Mouse (Mus musculus) heart, embryonic 11.5 days (tissue): ENCODE measurements at regions not wholly inside any gene's neighbourhood (a gene's known extent, or its start where the extent isn't known, plus 50 kb on each side); places are given as distances from the start of the nearest gene placed in this dataset.

ENCODE experiments used
- ATAC-seq: fragments of 200-750 bp; cut with Nextera tagmentation; replicated peaks from 2 replicates; pipeline ENCODE4 v1.8.0; 2017; ENCODE audit warnings: moderate library complexity; ENCODE audit not compliant: insufficient number of reproducible peaks, low FRiP score, low TSS enrichment
- H3K27ac ChIP-seq: fragments of 300-500 bp; sonication (generic); 2 replicates; pipeline ENCODE4 v1.5.1; 2014; ENCODE audit warnings: mild to moderate bottlenecking, low read depth, low read length
- H3K27me3 ChIP-seq: fragments of 300-500 bp; sonication (generic); 2 replicates; pipeline ENCODE4 v1.6.1; 2014; ENCODE audit warnings: mild to moderate bottlenecking, low read length, mixed read lengths; ENCODE audit not compliant: control insufficient read depth, insufficient read depth
- H3K36me3 ChIP-seq: fragments of 300-500 bp; sonication (generic); 2 replicates; pipeline ENCODE4 v1.6.1; 2014; ENCODE audit warnings: mild to moderate bottlenecking, low read length, moderate library complexity, mixed read lengths; ENCODE audit not compliant: control insufficient read depth, insufficient read depth
- H3K4me1 ChIP-seq: fragments of 300-500 bp; sonication (generic); 2 replicates; pipeline ENCODE4 v1.6.1; 2014; ENCODE audit warnings: low read length; ENCODE audit not compliant: control insufficient read depth, insufficient read depth
- H3K4me2 ChIP-seq: fragments of 300-500 bp; sonication (generic); 2 replicates; pipeline ENCODE4 v1.6.1; 2014; ENCODE audit warnings: mild to moderate bottlenecking, moderate library complexity
- H3K4me3 ChIP-seq: fragments of 300-500 bp; sonication (generic); 2 replicates; pipeline ENCODE4 v1.5.1; 2014; ENCODE audit warnings: low read depth, low read length
- H3K9ac ChIP-seq: fragments of 300-500 bp; sonication (generic); 2 replicates; pipeline ENCODE4 v1.6.1; 2014; ENCODE audit warnings: mild to moderate bottlenecking, low read depth, low read length, moderate library complexity
- H3K9me3 ChIP-seq: fragments of 300-500 bp; sonication (generic); replicated peaks from 2 replicates; pipeline ENCODE4 v1.6.1; 2016; ENCODE audit warnings: low read length; ENCODE audit not compliant: control insufficient read depth
- WGBS: fragments of 180-500 bp; shearing (Covaris S2); extraction: QIAGEN DNeasy Blood & Tissue Kit; methylation state at CpG from one replicate; pipeline ENCODE4 v1.1.7; 2014; ENCODE audit not compliant: insufficient replicate concordance; 5-methylcytosine and 5-hydroxymethylcytosine counted together

- Histone ChIP-seq H3K27ac (no peak overlapping the region), H3K36me3 (no peaks in the 10 kb centered on the region), H3K4me2 (peak overlapping the region; percentile 29), H3K27me3 (no peaks in the 10 kb centered on the region), H3K9me3 (no peaks in the 10 kb centered on the region), H3K4me1 (peaks cover 14% of the 10 kb centered on the region), H3K4me3 (no peak overlapping the region), H3K9ac (no peak overlapping the region)
- WGBS = 25% methylated on average over 7 of the region's 7 CpGs
- peak; percentile 74; the same call in 1 of the 2 replicates for ATAC-seq
Measured at GRCm38 (mm10) chr5:138898440-138898839, 78.6 kb downstream of the Gm5294 start.

DNA sequence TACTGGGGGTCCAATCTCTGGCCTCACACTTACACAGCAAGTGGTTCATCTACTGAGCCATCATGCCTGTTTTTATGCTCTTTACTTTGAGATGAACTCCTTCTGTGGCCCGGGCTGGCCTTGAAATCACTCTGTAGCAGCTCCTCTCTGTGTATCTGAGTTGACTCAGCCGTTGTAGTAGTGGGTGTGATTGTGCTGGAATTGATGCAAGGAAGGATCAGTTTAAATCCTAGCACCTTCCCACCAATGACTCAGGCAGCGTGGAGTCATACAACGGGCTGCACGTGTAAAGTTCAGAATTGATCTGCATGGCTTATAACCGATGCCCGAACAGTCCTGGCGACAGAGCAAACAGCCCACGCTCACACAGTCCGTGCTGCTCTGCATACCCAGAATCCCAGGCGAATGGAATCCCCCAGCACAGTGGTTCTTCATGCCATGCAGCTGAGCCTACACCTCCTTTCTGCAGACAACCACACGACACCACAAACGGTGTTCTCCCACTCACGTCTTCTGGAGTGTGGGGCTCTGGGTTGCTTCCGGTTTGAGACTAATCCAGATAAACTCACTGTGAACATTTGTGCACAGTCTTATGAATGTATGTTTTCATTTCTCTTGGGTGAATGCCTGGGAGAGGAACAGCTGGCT lies 81.2 kb downstream of the Gm5294 start:
- ATAC-seq = no peak
- Histone ChIP-seq H3K4me3 (no peak overlapping the region), H3K4me2 (no peak overlapping the region), H3K36me3 (no peaks in the 10 kb centered on the region), H3K9ac (no peak overlapping the region), H3K27me3 (no peaks in the 10 kb centered on the region), H3K27ac (no peak overlapping the region), H3K4me1 (peaks cover 14% of the 10 kb centered on the region), H3K9me3 (no peaks in the 10 kb centered on the region)
- WGBS = 79% methylated on average over 15 of the region's 15 CpGs

GRCm38 (mm10) chr5:138902316-138902715 lies 82.4 kb downstream of the Gm5294 start:
- WGBS = 74% methylated on average over 1 of the region's 1 CpGs

GRCm38 (mm10) chr5:138911769-138912710 lies 85.1 kb downstream of the Pdgfa start:
- H3K4me3 ChIP-seq = no peak overlapping the region
- H3K9me3 ChIP-seq = no peaks in the 10 kb centered on the region
- ATAC-seq = no peak; the same call in 1 of the 2 replicates
- no peak overlapping the region for H3K9ac ChIP-seq
- no peak overlapping the region for H3K27ac ChIP-seq
- H3K4me2 ChIP-seq = no peak overlapping the region
- no peaks in the 10 kb centered on the region for H3K36me3 ChIP-seq
- no peaks in the 10 kb centered on the region for H3K4me1 ChIP-seq
- H3K27me3 ChIP-seq = no peaks in the 10 kb centered on the region
- WGBS = 55% methylated on average over 7 of the region's 7 CpGs

More at GRCm38 (mm10) chr5:138902316-138902715, 82.4 kb downstream of the Gm5294 start:
- Histone ChIP-seq H3K9me3 (no peaks in the 10 kb centered on the region), H3K4me3 (no peak overlapping the region), H3K36me3 (no peaks in the 10 kb centered on the region), H3K4me1 (peaks cover 14% of the 10 kb centered on the region), H3K4me2 (no peak overlapping the region), H3K9ac (no peak overlapping the region), H3K27ac (no peak overlapping the region), H3K27me3 (no peaks in the 10 kb centered on the region)
- ATAC-seq = no peak

GRCm38 (mm10) chr5:138912711-138913105 lies 84.5 kb downstream of the Pdgfa start:
- Histone ChIP-seq H3K27me3 (no peaks in the 10 kb centered on the region), H3K4me2 (no peak overlapping the region), H3K9ac (no peak overlapping the region), H3K4me3 (no peak overlapping the region), H3K4me1 (no peaks in the 10 kb centered on the region), H3K9me3 (no peaks in the 10 kb centered on the region), H3K27ac (no peak overlapping the region), H3K36me3 (no peaks in the 10 kb centered on the region)
- no peak for ATAC-seq
- WGBS = 64% methylated on average over 7 of the region's 7 CpGs

GRCm38 (mm10) chr5:138915068-138915467 lies 82.1 kb downstream of the Pdgfa start:
- no peaks in the 10 kb centered on the region; the same call in 1 of the 2 replicates for H3K9me3 ChIP-seq
- H3K4me3 ChIP-seq = no peak overlapping the region
- no peaks in the 10 kb centered on the region for H3K27me3 ChIP-seq
- no peak overlapping the region for H3K27ac ChIP-seq
- no peak overlapping the region for H3K4me2 ChIP-seq
- H3K4me1 ChIP-seq = no peaks in the 10 kb centered on the region
- no peak for ATAC-seq
- H3K36me3 ChIP-seq = no peaks in the 10 kb centered on the region
- WGBS = 16% methylated on average over 5 of the region's 5 CpGs
- H3K9ac ChIP-seq = no peak overlapping the region

DNA sequence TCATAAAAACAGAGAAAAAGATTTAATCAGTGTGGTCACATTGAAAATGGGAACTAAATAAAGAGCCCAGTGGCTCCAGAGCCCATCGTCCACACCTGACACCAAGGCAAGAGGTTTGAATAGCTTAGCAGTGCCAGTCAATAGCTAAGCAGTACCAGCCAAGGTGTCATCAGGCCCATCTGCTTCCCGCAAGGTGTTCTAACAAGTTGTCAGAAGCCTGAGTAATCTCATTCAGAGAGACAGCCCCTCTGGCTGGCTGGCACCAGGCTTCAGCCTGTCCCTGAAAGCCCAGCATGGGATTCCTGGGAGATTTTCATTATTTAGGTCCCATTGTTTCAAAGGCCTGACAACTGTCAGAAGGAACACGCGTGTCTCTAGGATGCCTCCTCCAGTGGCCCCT lies 81.7 kb downstream of the Pdgfa start:
- Histone ChIP-seq H3K27ac (no peak overlapping the region), H3K4me3 (no peak overlapping the region), H3K4me1 (no peaks in the 10 kb centered on the region), H3K4me2 (no peak overlapping the region), H3K9me3 (no peaks in the 10 kb centered on the region; the same call in 1 of the 2 replicates), H3K27me3 (no peaks in the 10 kb centered on the region; the same call in 1 of the 2 replicates), H3K9ac (no peak overlapping the region), H3K36me3 (no peaks in the 10 kb centered on the region)
- WGBS = 68% methylated on average over 4 of the region's 4 CpGs
- ATAC-seq = no peak

DNA sequence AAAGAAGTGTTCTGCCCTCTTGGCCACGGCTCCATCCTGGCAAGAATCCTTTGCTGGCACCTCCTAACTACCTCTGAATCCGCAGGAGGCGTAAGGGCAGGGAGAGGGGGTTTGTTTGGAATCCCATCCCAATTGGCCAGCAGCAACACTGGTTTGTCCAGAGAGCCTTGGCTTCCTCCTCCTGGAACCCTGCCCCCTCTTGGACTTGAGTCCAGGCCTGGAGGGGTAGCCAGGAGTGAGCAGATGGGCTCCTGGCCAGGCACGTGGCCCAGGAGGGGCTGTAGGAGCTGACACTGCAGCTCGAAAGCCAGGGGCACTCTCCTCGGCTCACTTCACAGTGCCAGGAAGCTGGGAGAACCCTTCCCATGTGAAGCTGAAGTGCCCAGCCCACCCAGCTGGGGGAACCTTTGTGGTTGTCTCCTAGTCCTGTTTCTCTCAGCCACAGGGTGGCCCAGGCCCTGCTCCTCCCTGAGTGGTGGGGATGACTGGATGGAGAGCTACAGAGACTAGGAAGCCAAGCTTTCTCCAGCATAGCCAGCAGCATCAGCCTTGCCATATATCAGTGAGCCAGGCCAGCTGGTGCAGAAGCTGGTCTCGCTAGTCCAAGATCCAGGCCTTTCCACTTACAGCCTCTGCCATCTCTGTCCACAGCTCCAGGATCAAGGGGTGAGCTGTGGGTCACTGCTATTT lies 76.9 kb downstream of the Pdgfa start:
- Histone ChIP-seq H3K9ac (no peak overlapping the region), H3K4me2 (no peak overlapping the region), H3K4me1 (no peaks in the 10 kb centered on the region), H3K27ac (no peak overlapping the region), H3K9me3 (no peaks in the 10 kb centered on the region; the same call in 1 of the 2 replicates), H3K4me3 (no peak overlapping the region), H3K36me3 (no peaks in the 10 kb centered on the region), H3K27me3 (peaks cover 6% of the 10 kb centered on the region)
- ATAC-seq = no peak
- 56% methylated on average over 7 of the region's 7 CpGs for WGBS
